9 mouse cellular contexts compared by ENCODE assay signal in the genomic region with DNA sequence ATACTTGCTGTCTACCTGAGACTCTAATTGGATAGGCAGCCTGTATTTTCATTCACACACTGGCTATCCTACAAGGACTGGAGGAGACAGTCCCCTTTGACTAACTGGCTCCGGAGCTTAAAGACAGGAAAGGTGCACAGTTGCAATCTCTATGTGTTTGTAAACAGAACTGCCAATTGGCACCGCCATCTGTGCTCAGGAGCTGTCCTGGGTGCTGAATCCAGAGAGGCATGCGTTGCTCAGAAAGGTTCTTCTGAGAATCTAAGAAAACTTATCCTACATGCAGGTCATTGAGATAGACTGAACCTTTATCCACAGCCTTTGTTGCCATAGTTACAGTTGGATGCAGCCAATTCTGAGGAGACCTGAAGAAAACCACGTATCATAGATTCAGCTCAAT. TPM values are rescaled to one million over a fixed set of nuclear protein-coding genes. Genes with fewer than 3 reads are reported as not detected.
DNase-seq lines count a peak whose midpoint lies in the region; ATAC-seq lines count a peak whose summit lies in the region.
"Had no signal": no experiment of that assay in that cellular context is flagged by ENCODE, and none has a peak within 500 bp of the region (broad histone marks: within the 10 kb centered on the region; RNA-seq: fewer than 3 reads in every experiment).

No protein-coding gene starts in this region.

- peak; percentile 83 for DNase-seq in intestine, embryonic 14.5 days (ENCODE audit: low spot score)
- DNase-seq in urinary bladder, postnatal 25 days (ENCODE audit: low spot score): peak; percentile 15
- no peak for DNase-seq in urinary bladder, postnatal 4 days (ENCODE audit: low spot score in 2 of 2)
- peak; percentile 39 for DNase-seq in induced T-regulatory cell, adult 2 months (ENCODE audit: low read depth)
- DNase-seq in left cerebral cortex, adult 9 months (ENCODE audit: low spot score in 2 of 2): no peak
- no peak for DNase-seq in heart, embryonic 10.5 days (ENCODE audit: low spot score)

- no peak overlapping the region for H3K4me2 ChIP-seq in intestine, embryonic 14.5 days (ENCODE audit: low read length)
- no peak overlapping the region for H3K4me2 ChIP-seq in intestine, embryonic 15.5 days (replicated peaks)

- H3K4me3 ChIP-seq in intestine, embryonic 14.5 days (ENCODE audit: low read depth, low read length): no peak overlapping the region
- no peak overlapping the region for H3K4me3 ChIP-seq in intestine, embryonic 15.5 days (replicated peaks)
- no peak overlapping the region for H3K4me3 ChIP-seq in heart, embryonic 10.5 days
- H3K4me3 ChIP-seq: megakaryocyte, embryonic 14.5 days had no signal

- WGBS in intestine, embryonic 14.5 days: 30% methylated on average over 4 of the region's 4 CpGs
- WGBS in intestine, embryonic 15.5 days: 36% methylated on average over 4 of the region's 4 CpGs
- WGBS in heart, embryonic 10.5 days: 35% methylated on average over 4 of the region's 4 CpGs

- H3K27me3 ChIP-seq in intestine, embryonic 14.5 days (replicated peaks; ENCODE audit: control insufficient read depth, insufficient read depth, low read length): no peaks in the 10 kb centered on the region
- no peaks in the 10 kb centered on the region for H3K27me3 ChIP-seq in intestine, embryonic 15.5 days (replicated peaks)
- peaks cover 10% of the 10 kb centered on the region; the same call in 1 of the 2 replicates for H3K27me3 ChIP-seq in heart, embryonic 10.5 days (ENCODE audit: insufficient read depth, poor library complexity, severe bottlenecking)
- H3K27me3 ChIP-seq: megakaryocyte, embryonic 14.5 days had no signal

- no peak overlapping the region for H3K27ac ChIP-seq in intestine, embryonic 14.5 days (ENCODE audit: low read depth)
- no peak overlapping the region for H3K27ac ChIP-seq in intestine, embryonic 15.5 days
- H3K27ac ChIP-seq in heart, embryonic 10.5 days: no peak overlapping the region

- no peaks in the 10 kb centered on the region for H3K9me3 ChIP-seq in intestine, embryonic 14.5 days (ENCODE audit: control insufficient read depth, low read length)
- no peaks in the 10 kb centered on the region for H3K9me3 ChIP-seq in intestine, embryonic 15.5 days
- no peaks in the 10 kb centered on the region for H3K9me3 ChIP-seq in heart, embryonic 10.5 days

- no peak for ATAC-seq in intestine, embryonic 14.5 days (replicated peaks; ENCODE audit: low FRiP score, low TSS enrichment, low read depth)
- ATAC-seq in intestine, embryonic 15.5 days: no peak
- no peak for ATAC-seq in cerebellum, adult (ENCODE audit: insufficient number of reproducible peaks, low FRiP score, low TSS enrichment)

- H3K36me3 ChIP-seq in intestine, embryonic 14.5 days (ENCODE audit: control insufficient read depth, insufficient read depth, low read length): no peaks in the 10 kb centered on the region
- H3K36me3 ChIP-seq in intestine, embryonic 15.5 days: no peaks in the 10 kb centered on the region
- no peaks in the 10 kb centered on the region for H3K36me3 ChIP-seq in heart, embryonic 10.5 days

- no peaks in the 10 kb centered on the region for H3K4me1 ChIP-seq in intestine, embryonic 14.5 days (replicated peaks; ENCODE audit: control insufficient read depth, insufficient read depth, low read length)
- no peaks in the 10 kb centered on the region for H3K4me1 ChIP-seq in intestine, embryonic 15.5 days (replicated peaks)
- peaks cover 8% of the 10 kb centered on the region; the same call in 1 of the 2 replicates for H3K4me1 ChIP-seq in heart, embryonic 10.5 days
- H3K4me1 ChIP-seq: megakaryocyte, embryonic 14.5 days had no signal

- no peak overlapping the region for H3K9ac ChIP-seq in intestine, embryonic 14.5 days (ENCODE audit: low read length)
- H3K9ac ChIP-seq in intestine, embryonic 15.5 days: no peak overlapping the region

RNA-seq across cellular contexts. Expression of a gene that starts 52.2 kb away (rescaled TPM):
- 2.7 TPM in 2 replicates for polyA plus RNA-seq in intestine, embryonic 14.5 days (2014; fragmentation: Nextera tagmentation; extraction: Ambion mirVana)
- polyA plus RNA-seq in intestine, embryonic 15.5 days (2015; fragmentation: Nextera tagmentation; extraction: Ambion mirVana): 1.7 TPM in 2 replicates
- polyA plus RNA-seq in heart, embryonic 10.5 days (2016; fragmentation: Nextera tagmentation; extraction: Ambion mirVana): 3.2 and 3.7 TPM in 2 replicates

RNA-seq across cellular contexts. Expression of a gene that starts 53.3 kb away (rescaled TPM):
- polyA plus RNA-seq in intestine, embryonic 14.5 days (2014; fragmentation: Nextera tagmentation; extraction: Ambion mirVana): 3.8 TPM in 2 replicates
- 3.6 and 3.8 TPM in 2 replicates for polyA plus RNA-seq in intestine, embryonic 15.5 days (2015; fragmentation: Nextera tagmentation; extraction: Ambion mirVana)
- 4.2 and 4.8 TPM in 2 replicates for polyA plus RNA-seq in heart, embryonic 10.5 days (2016; fragmentation: Nextera tagmentation; extraction: Ambion mirVana)

Comparison
In these comparisons a context has a peak if more than half of its experiments do, and no peak if none do; other contexts are left out.
1. DNase-seq: peak in intestine, embryonic 14.5 days (single experiment), urinary bladder, postnatal 25 days (single experiment) and induced T-regulatory cell, adult 2 months (single experiment); none in urinary bladder, postnatal 4 days (0 of 2), left cerebral cortex, adult 9 months (0 of 2) and heart, embryonic 10.5 days (single experiment).